Mouse (Mus musculus): ENCODE results near the gene 4921517D22Rik.

- TF ChIP-seq POLR2A (IDR thresholded peaks at IDR 0.05; ENCODE audit: low read depth, low read length) (no peak), CTCF (IDR thresholded peaks at IDR 0.05; ENCODE audit: extremely low read depth, insufficient read depth, insufficient read length, insufficient replicate concordance) (no peak)
These were observed at the start of gene 4921517D22Rik for GRCm38 (mm10) chr13:59694008-59694407.
